Mouse (Mus musculus): ENCODE data around the gene A630089N07Rik.
A peak's percentile ranks its signal among the peaks of the same experiment; 100 is the strongest.
"Not testable (repeated sequence)": the region's sequence is repeated elsewhere in the genome, so short reads cannot be mapped to it uniquely, and the experiment has no call there.

A630089N07Rik gene

GRCm38 (mm10) chr16:98081889-98082818 is at the start of gene A630089N07Rik:
Gene A630089N07Rik, minus strand, starts transcription at chr16:98082450.
- peak; percentile 42 for DNase-seq (ENCODE audit: low spot score)

GRCm38 (mm10) chr16:98107109-98107508 is 24.9 kb upstream of the A630089N07Rik start:
- DNase-seq (ENCODE audit: low spot score), result no peak

- not testable (repeated sequence) for DNase-seq (ENCODE audit: low spot score)
Measured at GRCm38 (mm10) chr16:98081550-98081888, 731 bp downstream of the A630089N07Rik start.

- DNase-seq (ENCODE audit: low spot score), result not testable (repeated sequence)
Measured at GRCm38 (mm10) chr16:98081140-98081539, 1.1 kb downstream of the A630089N07Rik start.

- not testable (repeated sequence) for DNase-seq (ENCODE audit: low spot score)
Measured at GRCm38 (mm10) chr16:98079382-98079781, 2.9 kb downstream of the A630089N07Rik start.

GRCm38 (mm10) chr16:98041676-98042075 is 40.6 kb downstream of the A630089N07Rik start:
- no peak for DNase-seq (ENCODE audit: low spot score)

- not testable (repeated sequence) for DNase-seq (ENCODE audit: low spot score)
Measured at GRCm38 (mm10) chr16:98034971-98035370, 47.3 kb downstream of the A630089N07Rik start.

GRCm38 (mm10) chr16:98026186-98026585 is 56.1 kb downstream of the A630089N07Rik start:
- not testable (repeated sequence) for DNase-seq (ENCODE audit: low spot score)

GRCm38 (mm10) chr16:98022657-98023345 is 59.4 kb downstream of the A630089N07Rik start:
- no peak for DNase-seq (ENCODE audit: low spot score)

- no peak for DNase-seq (ENCODE audit: low spot score)
Measured at GRCm38 (mm10) chr16:98022081-98022480, 60.2 kb downstream of the A630089N07Rik start.

GRCm38 (mm10) chr16:97997383-97997731 is 84.9 kb downstream of the A630089N07Rik start:
- not testable (repeated sequence) for DNase-seq (ENCODE audit: low spot score)

GRCm38 (mm10) chr16:97996616-97997382 is 85.5 kb downstream of the A630089N07Rik start, which contains the start of gene B230307C23Rik:
Gene B230307C23Rik, plus strand, starts transcription at chr16:97997315.
- DNase-seq (ENCODE audit: low spot score), result peak; percentile 41

GRCm38 (mm10) chr16:97995849-97996615 is 86.2 kb downstream of the A630089N07Rik start:
- no peak for DNase-seq (ENCODE audit: low spot score)

- not testable (repeated sequence) for DNase-seq (ENCODE audit: low spot score)
Measured at GRCm38 (mm10) chr16:97992477-97992876, 89.8 kb downstream of the A630089N07Rik start.

GRCm38 (mm10) chr16:97991517-97991916 is 90.7 kb downstream of the A630089N07Rik start:
- DNase-seq (ENCODE audit: low spot score), result no peak

- no peak for DNase-seq (ENCODE audit: low spot score)
Measured at GRCm38 (mm10) chr16:97984589-97984988, 97.7 kb downstream of the A630089N07Rik start.

GRCm38 (mm10) chr16:97981362-97981761 is 100.9 kb downstream of the A630089N07Rik start:
- DNase-seq (ENCODE audit: low spot score), result no peak

- no peak for DNase-seq (ENCODE audit: low spot score)
Measured at GRCm38 (mm10) chr16:97977722-97978121, 104.5 kb downstream of the A630089N07Rik start.

GRCm38 (mm10) chr16:97977277-97977676 is 105.0 kb downstream of the A630089N07Rik start:
- DNase-seq (ENCODE audit: low spot score), result no peak

GRCm38 (mm10) chr16:97963956-97964540 is 118.2 kb downstream of the A630089N07Rik start:
- DNase-seq (ENCODE audit: low spot score), result no peak
